Mouse (Mus musculus) brain, embryonic 14.5 days (tissue): ENCODE measurements around the gene Clps.

Experiments
- CTCF ChIP-seq: fragments of 200-500 bp; IDR thresholded peaks from 2 replicates; pipeline ENCODE4 v1.5.1; 2012; ENCODE audit warnings: inconsistent platforms, mild to moderate bottlenecking, moderate library complexity, borderline replicate concordance; ENCODE audit not compliant: insufficient read depth, insufficient read length; ENCODE audit errors: extremely low read depth
- POLR2A ChIP-seq: fragments of 200-500 bp; IDR thresholded peaks from 2 replicates; pipeline ENCODE4 v1.6.1; 2012; ENCODE audit warnings: mild to moderate bottlenecking, inconsistent platforms, borderline replicate concordance; ENCODE audit not compliant: poor library complexity, insufficient read depth, insufficient read length, severe bottlenecking; ENCODE audit errors: extremely low read depth

- TF ChIP-seq CTCF (no peak), POLR2A (no peak)
These were observed 49.0 kb upstream of the Clps start for GRCm38 (mm10) chr17:28609543-28609942.
